Mouse (Mus musculus): Measurements from ENCODE around the gene Hacd1.

- TF ChIP-seq CTCF (IDR thresholded peaks at IDR 0.05; ENCODE audit: borderline replicate concordance, insufficient read depth, low read depth, low read length): no peak
- TF ChIP-seq POLR2A (IDR thresholded peaks at IDR 0.05; ENCODE audit: borderline replicate concordance, insufficient read depth, low read length): no peak
Observed at GRCm38 (mm10) chr2:13888568-13888967, 167.4 kb downstream of the Hacd1 start.

All from cerebellum, adult 2 months (tissue).